Mouse (Mus musculus) stomach, embryonic 16.5 days (tissue): ENCODE data around the gene Slco4a1. TPM values are rescaled to one million over a fixed set of nuclear protein-coding genes. Genes with fewer than 3 reads are reported as not detected.

Source experiments
- ATAC-seq: fragments of 200-750 bp; cut with Nextera tagmentation; 2 replicates; pipeline ENCODE4 v1.8.0; 2017; ENCODE audit warnings: moderate number of reproducible peaks, moderate TSS enrichment; ENCODE audit not compliant: insufficient read depth, low FRiP score
- H3K27ac ChIP-seq: fragments of 300-500 bp; sonication (generic); 2 replicates; pipeline ENCODE4 v1.5.1; 2014; ENCODE audit warnings: low read length
- H3K27me3 ChIP-seq: fragments of 300-500 bp; sonication (generic); 2 replicates; pipeline ENCODE4 v1.6.1; 2014; ENCODE audit warnings: low read length, control low read depth, mixed read lengths; ENCODE audit not compliant: control insufficient read depth, insufficient read depth
- H3K36me3 ChIP-seq: fragments of 300-500 bp; sonication (generic); 2 replicates; pipeline ENCODE4 v1.6.1; 2014; ENCODE audit warnings: low read length; ENCODE audit not compliant: control insufficient read depth, insufficient read depth
- H3K4me1 ChIP-seq: fragments of 300-500 bp; sonication (generic); 2 replicates; pipeline ENCODE4 v1.6.1; 2014; ENCODE audit warnings: low read length, control low read depth, mixed read lengths; ENCODE audit not compliant: control insufficient read depth, insufficient read depth
- H3K4me2 ChIP-seq: fragments of 300-500 bp; sonication (generic); 2 replicates; pipeline ENCODE4 v1.6.1; 2014; ENCODE audit warnings: low read depth, low read length, mixed read lengths
- H3K4me3 ChIP-seq: fragments of 300-500 bp; sonication (generic); replicated peaks from 2 replicates; pipeline ENCODE4 v1.5.1; 2014; ENCODE audit warnings: mild to moderate bottlenecking, low read length
- H3K9ac ChIP-seq: fragments of 300-500 bp; sonication (generic); 2 replicates; pipeline ENCODE4 v1.6.1; 2014; ENCODE audit warnings: low read length
- H3K9me3 ChIP-seq: fragments of 300-500 bp; sonication (generic); replicated peaks from 2 replicates; pipeline ENCODE4 v1.6.1; 2016; ENCODE audit warnings: low read length, control low read depth; ENCODE audit not compliant: control insufficient read depth
- WGBS: fragments of 180-500 bp; shearing (Covaris S2); extraction: QIAGEN DNeasy Blood & Tissue Kit; methylation state at CpG from one replicate; pipeline ENCODE4 v1.1.7; 2014; 5-methylcytosine and 5-hydroxymethylcytosine counted together
- polyA plus RNA-seq: library from polyadenylated mRNA; unstranded; fragments of >200 nt; fragmentation: Nextera tagmentation; extraction: Ambion mirVana; gene quantifications from 2 replicates; pipeline ENCODE4 v1.2.1, GENCODE M21; 2015

The Slco4a1 gene
- polyA plus RNA-seq, 1 experiment from 2014 or later = 4.0 TPM

- Histone ChIP-seq H3K4me2 (no peak overlapping the region), H3K36me3 (no peaks in the 10 kb centered on the region), H3K9me3 (no peaks in the 10 kb centered on the region), H3K4me1 (peaks cover 5% of the 10 kb centered on the region; the same call in 1 of the 2 replicates), H3K4me3 (no peak overlapping the region), H3K27ac (peak overlapping the region; percentile 0; the same call in 1 of the 2 replicates), H3K27me3 (peaks cover 14% of the 10 kb centered on the region), H3K9ac (no peak overlapping the region)
- peak; percentile 23; the same call in 1 of the 2 replicates for ATAC-seq
- WGBS = 55% methylated on average over 8 of the region's 8 CpGs
Measured at GRCm38 (mm10) chr2:180460801-180461200, 4.8 kb downstream of the Slco4a1 start.

DNA sequence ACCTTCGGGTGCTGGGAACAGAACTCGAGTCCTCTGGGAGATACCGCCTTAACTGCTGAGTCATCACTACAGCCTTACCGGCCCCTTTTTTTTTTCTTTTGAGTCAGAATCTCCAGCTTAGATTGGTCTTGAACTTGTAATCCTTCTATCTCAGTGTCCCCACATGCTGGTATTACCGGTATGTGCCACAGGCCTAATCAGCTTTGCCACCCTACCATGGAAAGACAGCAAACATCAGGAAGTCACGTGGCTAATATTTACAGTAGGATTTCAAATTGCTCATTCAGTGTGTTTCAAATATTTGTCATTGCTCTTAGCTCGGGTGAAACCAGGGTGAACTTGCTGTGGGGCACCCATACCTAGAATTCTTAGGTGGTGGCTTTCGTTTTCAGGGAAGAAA is 6.5 kb downstream of the Slco4a1 start:
- H3K4me2 ChIP-seq = 0 out of 2 replicates have a peak overlapping the region, but pooled peaks have one; percentile 14
- H3K27ac ChIP-seq = peak overlapping the region; percentile 56

DNA sequence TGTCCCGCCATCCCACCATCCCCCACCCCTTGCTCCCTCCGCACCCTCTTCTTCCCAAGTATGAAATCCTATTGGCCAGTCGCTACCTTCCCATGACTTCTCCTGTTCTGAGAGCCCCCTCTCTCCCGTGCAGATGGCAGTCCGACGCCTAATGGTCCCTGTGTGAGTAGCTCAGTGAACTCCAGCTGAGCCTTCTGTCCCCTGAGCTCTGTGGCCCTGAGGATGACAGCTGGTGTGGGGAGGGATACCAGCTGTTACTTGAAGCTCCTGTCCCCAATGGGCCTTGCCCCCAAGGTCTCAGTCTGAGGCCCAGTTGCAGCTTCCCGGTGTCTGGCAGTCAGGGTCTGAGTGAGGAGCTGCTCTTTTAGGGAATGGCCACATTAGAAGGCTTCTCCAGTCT is 10.5 kb downstream of the Slco4a1 start:
- 56% methylated on average over 7 of the region's 7 CpGs for WGBS
- no peaks in the 10 kb centered on the region; the same call in 1 of the 2 replicates for H3K4me1 ChIP-seq
- H3K9me3 ChIP-seq = no peaks in the 10 kb centered on the region
- no peak overlapping the region for H3K4me2 ChIP-seq
- no peak overlapping the region for H3K9ac ChIP-seq
- ATAC-seq = no peak
- H3K36me3 ChIP-seq = no peaks in the 10 kb centered on the region
- H3K4me3 ChIP-seq = no peak overlapping the region
- H3K27ac ChIP-seq = no peak overlapping the region
- H3K27me3 ChIP-seq = no peaks in the 10 kb centered on the region

More for the DNA sequence above, 6.5 kb downstream of the Slco4a1 start:
- Histone ChIP-seq H3K9ac (no peak overlapping the region), H3K27me3 (0 out of 2 replicates have a peak, but pooled peaks cover under 1% of the 10 kb centered on the region), H3K4me1 (no peaks in the 10 kb centered on the region; the same call in 1 of the 2 replicates), H3K9me3 (no peaks in the 10 kb centered on the region), H3K36me3 (no peaks in the 10 kb centered on the region), H3K4me3 (no peak overlapping the region)
- ATAC-seq = peak; percentile 59
- 57% methylated on average over 8 of the region's 8 CpGs for WGBS

GRCm38 (mm10) chr2:180468871-180469270 is 12.8 kb downstream of the Slco4a1 start:
- 91% methylated on average over 8 of the region's 8 CpGs for WGBS
- Histone ChIP-seq H3K27ac (no peak overlapping the region), H3K27me3 (no peaks in the 10 kb centered on the region), H3K9me3 (no peaks in the 10 kb centered on the region), H3K4me3 (no peak overlapping the region), H3K9ac (no peak overlapping the region), H3K36me3 (no peaks in the 10 kb centered on the region), H3K4me2 (no peak overlapping the region), H3K4me1 (no peaks in the 10 kb centered on the region; the same call in 1 of the 2 replicates)
- no peak for ATAC-seq

DNA sequence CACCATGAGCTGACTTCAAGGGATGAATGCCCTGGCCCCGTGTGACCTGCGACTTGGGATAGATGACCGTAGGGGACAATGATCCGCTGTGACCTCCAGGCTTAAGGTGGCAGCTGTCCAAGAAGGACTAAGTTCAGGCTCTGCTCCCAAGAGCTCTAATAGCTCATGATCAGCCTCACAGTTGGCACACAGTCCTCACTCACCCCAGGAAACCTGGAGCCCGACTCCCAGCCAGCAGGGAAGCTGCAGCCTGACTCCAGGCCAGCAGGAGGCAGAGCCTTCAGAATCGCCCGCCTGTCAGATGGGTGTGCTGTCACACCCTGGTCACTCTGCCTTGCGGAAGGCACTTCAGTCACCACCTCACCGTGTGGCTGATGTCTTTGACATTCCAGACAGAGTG is 13.7 kb downstream of the Slco4a1 start:
- ATAC-seq = no peak
- Histone ChIP-seq H3K9me3 (no peaks in the 10 kb centered on the region), H3K4me1 (no peaks in the 10 kb centered on the region), H3K27ac (no peak overlapping the region), H3K9ac (no peak overlapping the region), H3K4me2 (no peak overlapping the region), H3K4me3 (no peak overlapping the region), H3K27me3 (no peaks in the 10 kb centered on the region), H3K36me3 (no peaks in the 10 kb centered on the region)
- WGBS = 63% methylated on average over 9 of the region's 9 CpGs

- whole genome bisulfite sequencing = 7% methylated on average over 21 of the region's 21 CpGs
- H3K4me3 ChIP-seq = no peak overlapping the region
- ATAC-seq = peak; percentile 14; the same call in 1 of the 2 replicates
- H3K4me2 ChIP-seq = peak overlapping the region; percentile 19; the same call in 1 of the 2 replicates
- H3K27ac ChIP-seq = no peak overlapping the region
- no peaks in the 10 kb centered on the region for H3K4me1 ChIP-seq
- no peaks in the 10 kb centered on the region for H3K27me3 ChIP-seq
- no peak overlapping the region for H3K9ac ChIP-seq
- no peaks in the 10 kb centered on the region for H3K36me3 ChIP-seq
- no peaks in the 10 kb centered on the region for H3K9me3 ChIP-seq
Measured at GRCm38 (mm10) chr2:180472306-180473079, 16.4 kb downstream of the Slco4a1 start.

DNA sequence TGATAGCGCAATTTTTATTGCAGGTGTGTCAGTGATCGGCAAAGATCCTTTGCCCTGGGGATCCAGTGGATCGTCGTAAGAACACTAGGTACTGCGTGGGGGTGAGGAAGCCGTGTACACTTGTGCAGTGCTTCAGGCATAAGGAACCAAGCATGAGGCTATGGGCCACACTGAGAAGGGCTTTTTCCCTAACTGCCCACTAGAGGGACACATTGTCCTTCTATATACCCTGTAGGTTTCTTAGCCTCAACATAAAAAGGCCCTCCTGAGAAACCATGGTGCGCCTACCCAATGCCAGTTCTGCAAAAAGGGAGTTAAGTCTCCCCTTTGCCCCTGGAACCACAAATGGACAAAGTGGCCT is 17.0 kb downstream of the Slco4a1 start:
- Histone ChIP-seq H3K27ac (no peak overlapping the region), H3K9ac (no peak overlapping the region), H3K9me3 (no peaks in the 10 kb centered on the region), H3K4me3 (no peak overlapping the region), H3K4me1 (no peaks in the 10 kb centered on the region), H3K27me3 (no peaks in the 10 kb centered on the region), H3K36me3 (no peaks in the 10 kb centered on the region), H3K4me2 (no peak overlapping the region)
- WGBS = 37% methylated on average over 7 of the region's 7 CpGs
- peak; percentile 65; the same call in 1 of the 2 replicates for ATAC-seq

DNA sequence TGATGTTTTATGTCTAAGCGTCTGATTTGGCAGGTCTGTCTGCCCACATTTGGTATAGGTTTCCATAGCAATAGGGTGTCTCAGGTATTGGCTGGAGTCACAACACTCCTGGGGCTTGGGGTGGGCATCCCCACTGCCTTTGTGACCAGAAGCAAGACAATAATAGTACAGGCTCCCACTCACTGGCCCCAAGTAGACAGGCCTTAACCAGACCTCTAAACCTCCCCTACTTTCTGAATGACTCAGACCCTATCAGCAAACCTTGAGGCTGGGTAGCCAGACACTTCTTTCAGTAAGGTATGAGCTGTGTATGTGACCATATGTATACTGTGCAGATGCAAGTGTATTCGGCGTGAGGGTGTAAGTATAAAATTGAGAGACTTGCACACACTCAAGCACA is 18.8 kb downstream of the Slco4a1 start:
- no peaks in the 10 kb centered on the region for H3K27me3 ChIP-seq
- no peak overlapping the region for H3K9ac ChIP-seq
- no peaks in the 10 kb centered on the region for H3K4me1 ChIP-seq
- no peak overlapping the region for H3K4me2 ChIP-seq
- WGBS = 96% methylated on average over 3 of the region's 3 CpGs
- no peak overlapping the region for H3K27ac ChIP-seq
- H3K9me3 ChIP-seq = no peaks in the 10 kb centered on the region
- no peaks in the 10 kb centered on the region for H3K36me3 ChIP-seq
- ATAC-seq = no peak
- H3K4me3 ChIP-seq = no peak overlapping the region

GRCm38 (mm10) chr2:180482274-180482673 is 26.2 kb downstream of the Slco4a1 start:
- Histone ChIP-seq H3K9me3 (no peaks in the 10 kb centered on the region), H3K36me3 (no peaks in the 10 kb centered on the region), H3K27me3 (no peaks in the 10 kb centered on the region; the same call in 1 of the 2 replicates), H3K4me1 (no peaks in the 10 kb centered on the region), H3K27ac (no peak overlapping the region), H3K4me3 (no peak overlapping the region), H3K4me2 (no peak overlapping the region), H3K9ac (no peak overlapping the region)
- no peak for ATAC-seq
- 15% methylated on average over 16 of the region's 16 CpGs for WGBS
